Mouse (Mus musculus) limb, embryonic 14.5 days (tissue): Measurements from ENCODE around the gene Gjc1. TPM values are rescaled to one million over a fixed set of nuclear protein-coding genes. Genes with fewer than 3 reads are reported as not detected.

ENCODE experiments used
- ATAC-seq: fragments of 200-750 bp; cut with Nextera tagmentation; 2 replicates; pipeline ENCODE4 v1.8.0; 2017; ENCODE audit warnings: low read depth, moderate number of reproducible peaks, moderate TSS enrichment; ENCODE audit not compliant: low FRiP score
- DNase-seq: peaks from one replicate; pipeline ENCODE4 v3.0.0-alpha.2; 2015; ENCODE audit warnings: low spot score
- H3K27ac ChIP-seq: fragments of 300-500 bp; sonication (generic); replicated peaks from 2 replicates; pipeline ENCODE4 v1.5.1; 2014; ENCODE audit warnings: low read depth, mild to moderate bottlenecking, low read length, moderate library complexity, mixed read lengths
- H3K27me3 ChIP-seq: fragments of 300-500 bp; sonication (generic); 2 replicates; pipeline ENCODE4 v1.6.1; 2014; ENCODE audit warnings: low read length, mixed read lengths; ENCODE audit not compliant: control insufficient read depth, insufficient read depth
- H3K36me3 ChIP-seq: fragments of 300-500 bp; sonication (generic); 2 replicates; pipeline ENCODE4 v1.6.1; 2014; ENCODE audit warnings: mild to moderate bottlenecking, low read length, moderate library complexity, mixed read lengths; ENCODE audit not compliant: control insufficient read depth, insufficient read depth
- H3K4me1 ChIP-seq: fragments of 300-500 bp; sonication (generic); 2 replicates; pipeline ENCODE4 v1.6.1; 2014; ENCODE audit warnings: antibody characterized with exemption, low read length, mixed read lengths; ENCODE audit not compliant: control insufficient read depth, insufficient read depth
- H3K4me2 ChIP-seq: fragments of 300-500 bp; sonication (generic); replicated peaks from 2 replicates; pipeline ENCODE4 v1.6.1; 2014; ENCODE audit warnings: low read depth, mild to moderate bottlenecking, low read length, moderate library complexity; ENCODE audit not compliant: severe bottlenecking
- H3K4me3 ChIP-seq: fragments of 300-500 bp; sonication (generic); replicated peaks from 2 replicates; pipeline ENCODE4 v1.5.1; 2014; ENCODE audit warnings: low read length
- H3K9ac ChIP-seq: fragments of 300-500 bp; sonication (generic); 2 replicates; pipeline ENCODE4 v1.6.1; 2014; ENCODE audit warnings: mild to moderate bottlenecking, low read depth, low read length, moderate library complexity; ENCODE audit not compliant: severe bottlenecking
- H3K9me3 ChIP-seq: fragments of 300-500 bp; sonication (generic); 2 replicates; pipeline ENCODE4 v1.6.1; 2016; ENCODE audit warnings: low read length; ENCODE audit not compliant: control insufficient read depth
- POLR2A ChIP-seq: fragments of 200-500 bp; IDR thresholded peaks from 2 replicates; pipeline ENCODE4 v1.8.0; 2012; ENCODE audit warnings: inconsistent platforms, mild to moderate bottlenecking, moderate library complexity, borderline replicate concordance; ENCODE audit not compliant: insufficient read depth, insufficient read length; ENCODE audit errors: extremely low read depth
- WGBS: fragments of 180-500 bp; shearing (Covaris S2); extraction: QIAGEN DNeasy Blood & Tissue Kit; methylation state at CpG from one replicate; pipeline ENCODE4 v1.1.7; 2014; 5-methylcytosine and 5-hydroxymethylcytosine counted together
- polyA plus RNA-seq, 2 experiments: library from polyadenylated mRNA; depleted of rRNA in 1 of 2; stranded (reverse) in 1 of 2; unstranded in 1 of 2; fragments of >200 nt; fragmentation: Nextera tagmentation in 1 of 2; extraction: Ambion mirVana in 1 of 2; gene quantifications; 2 replicates each; pipeline versions ENCODE4 v1.2.1 to v1.2.3; 2012 to 2014

Gjc1 gene
- polyA plus RNA-seq, 2 experiments: 59.6 to 80.0 TPM

DNA sequence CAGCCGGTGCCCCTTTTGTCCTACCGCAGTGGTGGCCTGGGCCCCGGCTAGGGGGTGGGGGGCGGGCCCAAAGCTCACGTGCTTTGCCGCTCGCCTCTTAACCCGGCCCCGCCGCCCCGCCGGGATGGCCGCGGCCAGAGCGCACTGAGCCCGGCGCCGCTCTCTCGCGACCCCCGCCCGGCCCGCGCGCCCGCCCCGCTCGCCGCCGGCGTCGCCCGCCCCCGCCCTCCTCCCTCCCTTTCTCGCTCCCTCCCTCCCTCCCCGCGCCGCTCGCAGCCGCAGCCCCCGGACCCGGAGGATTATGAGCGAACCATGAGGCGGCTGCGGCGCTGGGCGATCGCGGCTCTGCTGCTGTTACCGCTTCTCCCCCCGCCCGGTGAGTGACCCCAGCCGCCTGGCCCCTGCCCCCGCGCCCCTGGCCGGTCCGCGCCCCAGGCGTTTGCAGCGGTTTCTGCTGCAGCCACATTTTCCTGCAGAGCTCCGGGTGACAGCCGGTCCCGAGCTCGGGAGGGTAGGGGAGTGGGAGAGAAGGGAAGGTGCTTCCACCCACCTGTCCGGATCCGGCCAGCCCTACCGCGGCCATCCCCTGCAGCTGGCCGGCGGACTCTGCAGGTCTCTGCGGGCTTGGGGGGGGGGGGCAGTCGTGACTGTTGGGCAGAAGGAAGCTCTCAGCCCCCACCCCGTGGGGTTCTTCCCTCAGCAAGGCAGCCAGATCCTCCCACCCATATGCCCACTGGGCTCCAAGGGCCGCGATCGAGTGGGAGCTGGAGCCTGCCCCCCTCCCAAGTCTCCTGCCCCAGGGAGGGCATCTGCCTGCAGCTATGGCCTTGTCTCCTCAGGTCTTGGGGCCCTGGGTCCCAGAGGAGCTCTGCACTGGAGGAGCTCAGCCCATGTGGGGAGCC lies 57.9 kb downstream of the Gjc1 start, which contains the start of gene Adam11:
Gene Adam11 (plus strand): TSS at position 131 of the 902 bp plus-strand sequence.
- DNase-seq: no peak
- H3K4me1 ChIP-seq: peaks cover 6% of the 10 kb centered on the region; the same call in 1 of the 2 replicates
- 0% methylated on average over 43 of the region's 76 CpGs for WGBS
- no peak for TF ChIP-seq POLR2A
- peaks cover 16% of the 10 kb centered on the region; the same call in 1 of the 2 replicates for H3K27me3 ChIP-seq
- H3K4me2 ChIP-seq: peak within 1 kb of the TSS; percentile 100
- peak within 1 kb of the TSS; percentile 61 for H3K9ac ChIP-seq
- no peaks in the 10 kb centered on the region for H3K9me3 ChIP-seq
- ATAC-seq: peak; percentile 51; the same call in 1 of the 2 replicates
- H3K36me3 ChIP-seq: no peaks in the 10 kb centered on the region
- H3K4me3 ChIP-seq: peak within 1 kb of the TSS; percentile 61
- no peak within 1 kb of the TSS for H3K27ac ChIP-seq

DNA sequence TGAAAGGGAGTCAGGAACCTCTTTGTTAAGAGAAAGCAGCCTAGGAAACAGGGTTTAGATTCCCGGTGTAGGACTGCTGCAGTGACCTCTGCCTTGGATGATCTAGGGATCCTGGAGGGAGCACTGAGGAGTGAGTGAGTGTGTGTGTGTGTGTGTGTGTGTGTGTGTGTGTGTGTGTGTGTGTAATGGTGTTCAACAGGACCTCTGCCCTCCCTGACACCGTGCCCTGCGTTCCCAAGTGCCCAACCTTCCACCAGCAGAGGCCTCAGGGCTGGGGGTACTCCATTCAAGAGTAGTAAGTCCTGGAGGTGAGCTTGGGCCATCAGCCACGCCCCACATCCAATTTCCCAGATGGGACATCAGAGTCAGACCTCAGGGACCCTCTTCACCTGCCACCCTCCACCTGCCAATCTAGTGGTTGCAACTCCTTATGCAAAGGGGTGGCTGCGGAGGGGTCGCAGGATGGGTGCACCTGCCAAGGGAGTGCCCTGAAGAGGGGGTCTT lies 58.6 kb downstream of the Gjc1 start:
- WGBS: 29% methylated on average over 6 of the region's 6 CpGs
- TF ChIP-seq POLR2A: no peak
- Histone ChIP-seq H3K9me3 (no peaks in the 10 kb centered on the region), H3K27ac (no peak overlapping the region), H3K27me3 (peaks cover 16% of the 10 kb centered on the region; the same call in 1 of the 2 replicates), H3K36me3 (no peaks in the 10 kb centered on the region), H3K4me3 (peak overlapping the region; percentile 61), H3K9ac (peak overlapping the region; percentile 61), H3K4me2 (peak overlapping the region; percentile 100), H3K4me1 (peaks cover 6% of the 10 kb centered on the region; the same call in 1 of the 2 replicates)
- ATAC-seq: no peak
- no peak for DNase-seq

- no peak for TF ChIP-seq POLR2A
- Histone ChIP-seq H3K36me3 (no peaks in the 10 kb centered on the region), H3K27ac (no peak overlapping the region), H3K4me2 (no peak overlapping the region), H3K4me3 (no peak overlapping the region), H3K9ac (no peak overlapping the region), H3K9me3 (no peaks in the 10 kb centered on the region), H3K4me1 (peaks cover 14% of the 10 kb centered on the region), H3K27me3 (peaks cover 16% of the 10 kb centered on the region; the same call in 1 of the 2 replicates)
- ATAC-seq: no peak
- WGBS: 86% methylated on average over 2 of the region's 2 CpGs
- no peak for DNase-seq
These were observed 60.5 kb downstream of the Gjc1 start for GRCm38 (mm10) chr11:102758977-102759376.

DNA sequence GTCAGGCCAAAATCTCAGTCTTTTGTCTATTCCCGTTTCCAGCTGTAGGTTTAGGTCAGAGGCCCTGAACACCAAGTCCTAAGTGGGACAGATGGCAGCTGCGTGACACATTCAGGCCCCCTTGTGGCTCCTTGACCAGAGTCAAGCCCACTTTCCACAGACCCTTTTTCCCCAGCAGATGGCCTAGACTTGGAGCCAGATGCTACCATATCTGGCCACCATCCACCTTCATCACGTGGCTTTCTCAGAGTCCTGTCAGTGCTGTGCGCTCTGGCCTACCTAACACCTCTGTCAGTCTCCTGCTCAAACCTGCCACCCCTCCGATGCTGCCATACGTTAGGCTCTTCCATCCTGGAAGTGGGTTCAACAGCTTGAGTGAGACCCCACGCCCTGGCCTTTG lies 64.1 kb downstream of the Gjc1 start:
- H3K27ac ChIP-seq: no peak overlapping the region
- ATAC-seq (no peak), DNase-seq (no peak)
- TF ChIP-seq POLR2A: no peak
- no peaks in the 10 kb centered on the region for H3K27me3 ChIP-seq
- no peak overlapping the region for H3K4me2 ChIP-seq
- WGBS: 72% methylated on average over 7 of the region's 7 CpGs
- H3K4me1 ChIP-seq: peaks cover 15% of the 10 kb centered on the region
- H3K9ac ChIP-seq: no peak overlapping the region
- H3K36me3 ChIP-seq: no peaks in the 10 kb centered on the region
- H3K4me3 ChIP-seq: no peak overlapping the region
- H3K9me3 ChIP-seq: no peaks in the 10 kb centered on the region

- ATAC-seq (no peak; the same call in 1 of the 2 replicates), DNase-seq (no peak)
- TF ChIP-seq POLR2A: no peak
- H3K4me1 ChIP-seq: peaks cover 15% of the 10 kb centered on the region
- H3K9ac ChIP-seq: peak overlapping the region; percentile 44
- H3K27me3 ChIP-seq: no peaks in the 10 kb centered on the region
- WGBS: 32% methylated on average over 4 of the region's 4 CpGs
- H3K9me3 ChIP-seq: no peaks in the 10 kb centered on the region
- no peak overlapping the region for H3K27ac ChIP-seq
- H3K4me3 ChIP-seq: 0 out of 2 replicates have a peak overlapping the region, but pooled peaks have one; percentile 10
- H3K4me2 ChIP-seq: peak overlapping the region; percentile 41
- H3K36me3 ChIP-seq: no peaks in the 10 kb centered on the region
These were observed 65.1 kb downstream of the Gjc1 start for GRCm38 (mm10) chr11:102754416-102754815.
